Mouse (Mus musculus) layer of hippocampus, postnatal 36 days (tissue): ENCODE results near the gene Hp. TPM values are rescaled to one million over a fixed set of nuclear protein-coding genes. Genes with fewer than 3 reads are reported as not detected.

Experiments
- DNase-seq, 2 experiments: peaks; one replicate each; pipeline ENCODE4 v3.0.0; 2022
- total RNA-seq, 2 experiments: library from RNA; stranded (reverse); gene quantifications; 2 replicates each; pipeline ENCODE4 v1.2.3; 2021

Hp gene
- total RNA-seq, result not detected

DNA sequence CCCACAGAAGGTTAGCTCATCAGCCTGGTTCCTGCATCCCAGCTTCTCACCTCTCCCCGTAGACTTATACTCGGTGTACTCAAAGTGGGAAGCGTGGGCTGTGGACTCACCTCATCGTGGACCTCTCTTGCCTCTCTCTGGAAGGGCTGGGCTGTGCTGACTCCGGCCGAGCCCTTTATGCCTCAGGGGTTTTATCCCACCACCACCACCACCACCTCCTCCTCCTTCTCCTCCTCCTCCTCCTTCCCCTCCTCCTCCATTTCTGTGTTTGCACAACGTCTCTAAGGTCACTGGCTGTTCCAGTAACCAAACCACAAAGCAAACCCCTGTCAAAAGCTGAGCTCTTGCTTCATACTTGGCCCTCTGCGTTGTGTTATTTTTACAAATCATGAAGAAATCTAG is at the start of gene Hp:
TSS of gene Hp (minus strand) at position 273 of the 402 bp plus-strand sequence.
- DNase-seq, result no peak

DNA sequence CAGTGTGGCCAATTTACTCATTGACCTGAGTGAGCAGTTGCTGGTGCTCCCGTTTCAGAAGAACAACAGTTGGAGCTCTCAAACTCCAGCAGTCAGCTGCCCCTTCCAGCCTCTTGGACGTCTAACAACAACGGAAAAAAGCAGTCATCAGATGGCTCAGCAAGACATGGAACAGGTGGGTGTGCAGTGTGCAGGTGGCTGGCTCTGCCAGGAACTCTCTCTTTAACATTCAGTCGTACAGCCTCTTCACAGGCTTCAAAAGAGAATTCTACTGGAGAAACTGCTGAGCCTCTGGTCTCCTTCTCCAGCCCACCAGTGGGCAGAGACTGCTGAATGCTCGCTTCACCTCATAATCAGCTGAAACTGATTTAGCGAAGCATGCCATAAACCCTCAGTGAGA is 49.7 kb upstream of the Hp start:
- DNase-seq, result no peak

GRCm38 (mm10) chr8:109615569-109615968 is 36.6 kb upstream of the Hp start:
- DNase-seq, result no peak

- no peak for DNase-seq
Measured at GRCm38 (mm10) chr8:109614243-109615210, 35.6 kb upstream of the Hp start, which contains the start of gene Pkd1l3. Pkd1l3 (plus strand) TSS chr8:109614517.

DNA sequence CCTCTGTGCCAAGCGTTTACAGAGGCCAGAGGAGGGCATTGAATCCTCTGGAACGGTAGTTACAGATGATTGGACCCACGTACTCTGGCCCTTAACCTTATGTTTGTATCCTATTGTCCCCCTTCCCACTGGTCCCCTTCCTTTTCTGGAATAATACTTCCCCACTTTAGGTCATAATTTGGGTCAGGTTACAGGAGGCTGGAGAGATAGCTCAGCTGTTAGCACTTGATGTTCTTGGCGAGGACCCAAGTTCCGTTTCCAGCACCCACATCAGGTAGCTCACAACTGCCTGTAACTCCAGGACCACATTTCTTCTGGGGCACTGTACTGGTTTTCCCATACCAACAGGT is 30.2 kb upstream of the Hp start:
- DNase-seq, result no peak

GRCm38 (mm10) chr8:109608271-109609152 is 29.5 kb upstream of the Hp start, which contains the start of gene Dhodh:
Dhodh (minus strand) TSS chr8:109608673.
- DNase-seq, result peak; percentile 97 to 98

DNA sequence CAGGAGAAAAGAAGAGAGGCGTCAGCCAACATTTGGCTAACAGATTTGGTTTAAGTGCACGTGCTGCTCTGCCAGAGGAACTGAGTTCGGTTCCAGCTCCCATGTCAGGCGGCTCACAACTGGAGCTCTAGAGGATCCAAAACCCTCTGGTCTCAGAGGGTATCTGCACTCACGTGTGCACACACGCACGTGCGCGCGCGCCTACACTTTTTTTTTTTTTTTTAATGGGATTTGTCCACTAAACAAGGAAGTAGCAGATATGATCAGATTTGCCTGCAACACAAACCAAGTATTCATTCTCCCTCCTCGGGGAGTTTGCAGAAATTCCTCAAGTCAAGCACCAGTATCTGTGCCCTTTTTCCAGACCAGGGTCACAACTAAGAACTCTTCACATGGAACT is 28.7 kb upstream of the Hp start:
- no peak for DNase-seq

DNA sequence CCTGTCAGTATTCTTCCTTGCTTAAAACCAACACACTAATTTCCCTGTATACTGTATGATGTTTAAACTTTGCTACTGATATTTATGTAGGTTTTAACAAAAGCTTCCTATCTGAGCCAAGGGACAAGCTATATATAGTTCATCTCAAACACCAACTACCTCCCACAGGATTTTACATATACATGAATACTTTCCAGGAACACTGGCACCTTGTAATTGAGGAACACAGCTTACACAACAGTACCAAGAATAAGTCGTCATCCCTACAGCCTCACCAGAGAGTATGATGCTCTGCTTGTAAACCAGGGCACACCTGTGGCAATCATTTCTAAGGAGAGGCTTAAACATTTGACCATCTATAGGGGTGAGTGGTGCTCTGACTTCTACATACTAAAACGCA is 27.8 kb upstream of the Hp start:
- DNase-seq, result no peak

GRCm38 (mm10) chr8:109595854-109596253 is 16.9 kb upstream of the Hp start:
- no peak for DNase-seq

GRCm38 (mm10) chr8:109593117-109593788 is 14.3 kb upstream of the Hp start:
- no peak for DNase-seq

- no peak for DNase-seq
Measured at GRCm38 (mm10) chr8:109592164-109592563, 13.2 kb upstream of the Hp start.

- no peak for DNase-seq
Measured at GRCm38 (mm10) chr8:109591367-109591766, 12.4 kb upstream of the Hp start.

DNA sequence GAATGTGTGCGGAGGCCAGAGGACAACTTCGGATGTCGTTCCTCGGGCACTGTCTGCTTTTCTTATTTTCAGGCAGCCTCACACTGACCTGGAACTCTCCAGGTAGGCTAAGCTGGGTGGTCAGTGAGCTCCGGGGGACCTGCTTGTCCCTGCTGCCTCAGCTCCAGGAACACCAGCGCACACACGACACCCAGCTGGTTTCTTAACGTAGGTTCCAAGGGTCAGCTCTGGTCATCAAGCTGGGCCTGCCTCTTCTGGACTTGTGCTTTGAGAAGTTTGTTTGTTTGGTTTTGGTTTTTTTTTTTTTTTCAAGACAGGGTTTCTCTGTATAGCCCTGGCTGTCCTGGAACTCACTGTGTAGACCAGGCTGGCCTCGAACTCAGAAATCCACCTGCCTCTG is 11.9 kb upstream of the Hp start:
- no peak for DNase-seq

- DNase-seq, result no peak
Measured at GRCm38 (mm10) chr8:109586972-109587504, 8.1 kb upstream of the Hp start.

DNA sequence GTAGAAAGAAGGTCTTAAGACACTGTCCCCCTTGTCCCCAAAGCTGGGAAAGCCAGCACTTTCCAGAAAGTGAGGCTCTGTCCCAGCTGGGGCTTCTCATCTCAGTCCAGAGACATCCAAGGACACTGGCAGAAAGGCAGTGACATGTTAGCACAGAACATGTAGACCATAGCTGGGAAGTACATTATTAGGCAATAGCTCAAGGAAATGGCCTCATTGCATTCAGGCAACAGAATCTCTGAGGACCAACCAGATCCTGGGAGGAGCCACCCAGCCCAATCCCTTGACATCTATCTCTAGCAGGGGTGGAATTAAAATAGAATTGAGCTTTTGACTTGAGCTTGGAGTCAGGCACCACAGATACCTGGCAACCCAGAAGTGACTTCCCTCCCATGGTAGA is 6.7 kb upstream of the Hp start:
- no peak for DNase-seq

DNA sequence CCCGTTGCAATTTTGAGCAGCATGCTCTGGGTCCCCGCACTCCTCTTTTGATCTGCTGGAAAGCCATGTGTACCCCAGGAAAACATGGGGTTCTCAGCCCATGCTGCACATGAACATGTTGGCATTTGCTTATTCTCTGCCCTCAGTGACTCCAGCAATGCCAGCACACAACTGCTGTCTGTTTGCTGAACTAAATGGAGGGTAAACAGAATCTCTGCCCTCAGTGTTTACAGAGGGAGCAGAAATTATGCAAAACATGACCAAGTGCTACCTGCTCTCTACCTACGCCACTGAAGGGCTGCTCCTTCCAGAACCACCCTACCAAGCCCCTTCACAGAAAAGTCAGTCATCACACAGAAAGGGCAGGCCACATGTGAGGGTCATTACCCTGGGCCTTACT is 5.9 kb upstream of the Hp start:
- DNase-seq, result no peak

DNA sequence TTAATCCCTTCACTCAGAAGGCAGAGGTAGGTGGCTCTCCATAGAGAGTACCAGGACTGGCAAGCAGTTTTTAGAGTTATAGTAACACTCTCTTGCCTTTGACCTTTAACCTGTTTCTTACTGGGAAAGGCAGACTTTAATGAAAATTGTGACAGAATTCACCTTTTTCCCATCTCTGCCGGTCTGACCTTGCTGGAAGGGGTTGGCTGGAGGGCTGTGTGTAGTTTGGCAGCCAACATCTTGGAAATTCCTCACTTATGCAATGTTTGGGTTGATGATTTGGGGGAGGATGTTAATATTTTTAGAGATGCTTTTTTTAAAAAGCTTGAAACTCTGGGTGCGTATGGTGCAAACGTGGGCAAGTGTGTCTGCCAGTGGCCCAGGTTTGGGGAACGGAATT is 5.3 kb upstream of the Hp start:
- DNase-seq, result no peak

GRCm38 (mm10) chr8:109576311-109576710 is 2.7 kb downstream of the Hp start:
- DNase-seq, result no peak

DNA sequence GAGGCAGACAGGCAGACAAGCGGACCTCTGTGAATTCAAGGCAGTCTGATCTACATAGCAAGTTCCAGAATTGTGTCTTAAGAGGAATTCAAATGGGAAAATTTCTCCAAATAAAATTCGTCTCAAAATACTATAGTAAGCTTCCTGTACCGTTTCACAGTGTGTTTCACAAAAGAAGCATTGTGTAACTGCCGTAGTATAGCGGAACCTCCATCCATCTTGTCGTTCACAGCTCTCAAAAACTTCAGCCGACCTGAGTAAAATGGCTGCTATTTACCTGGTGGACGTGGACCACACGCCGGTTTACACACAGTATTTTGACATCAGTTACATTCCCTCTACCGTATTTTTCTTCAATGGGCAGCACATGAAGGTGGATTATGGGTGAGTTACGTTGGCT is 7.8 kb downstream of the Hp start:
- no peak for DNase-seq

- peak; percentile 99 for DNase-seq
Measured at GRCm38 (mm10) chr8:109565498-109566333, 13.3 kb downstream of the Hp start, which contains the start of the genes Dhx38 and Txnl4b. Dhx38 (minus strand) TSS chr8:109565861. Txnl4b (plus strand) TSS chr8:109565892.

DNA sequence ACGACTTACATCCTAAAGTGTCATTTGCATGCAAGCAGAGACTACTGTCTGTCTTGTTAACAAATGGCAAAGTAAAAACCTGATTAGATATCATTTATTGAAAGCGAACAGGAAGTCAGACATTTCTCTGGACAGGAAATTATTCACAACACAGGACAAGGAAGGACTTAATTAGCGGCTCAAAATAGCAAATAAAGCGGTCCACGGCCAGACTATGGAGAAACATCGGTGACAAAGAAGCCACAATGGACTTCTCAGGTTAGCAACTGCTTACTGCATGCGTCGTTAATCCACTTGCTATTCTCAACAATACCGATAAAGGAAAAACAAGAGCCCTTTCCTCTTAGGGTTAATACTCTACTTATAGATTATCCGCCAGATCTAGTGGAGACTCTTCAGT is 14.2 kb downstream of the Hp start:
- no peak for DNase-seq
